Mouse (Mus musculus) liver, embryonic 14.5 days (tissue): Measurements from ENCODE around the gene Cd5l. TPM values are rescaled to one million over a fixed set of nuclear protein-coding genes. Genes with fewer than 3 reads are reported as not detected.
A peak's percentile ranks its signal among the peaks of the same experiment; 100 is the strongest.
"Not testable (repeated sequence)": the region's sequence is repeated elsewhere in the genome, so short reads cannot be mapped to it uniquely, and the experiment has no call there.

ENCODE experiments used
- ATAC-seq: fragments of 200-750 bp; cut with Nextera tagmentation; 2 replicates; pipeline ENCODE4 v1.8.0; 2017; ENCODE audit warnings: moderate number of reproducible peaks, mild to moderate bottlenecking, moderate library complexity; ENCODE audit not compliant: insufficient read depth
- DNase-seq, 3 experiments: peaks; one replicate each; pipeline ENCODE4 v3.0.0-alpha.2; 2012 to 2013; ENCODE audit warnings: low read depth in 3 of 3, low spot score in 3 of 3
- H3K27ac ChIP-seq: fragments of 300-500 bp; sonication (generic); 2 replicates; pipeline ENCODE4 v1.5.1; 2014; ENCODE audit warnings: moderate library complexity, mild to moderate bottlenecking, control low read depth, inconsistent platforms
- H3K27me3 ChIP-seq: fragments of 300-500 bp; sonication (generic); 2 replicates; pipeline ENCODE4 v1.6.1; 2014; ENCODE audit warnings: mild to moderate bottlenecking, low read length, moderate library complexity; ENCODE audit not compliant: control insufficient read depth, insufficient read depth
- H3K36me3 ChIP-seq: fragments of 300-500 bp; sonication (generic); replicated peaks from 2 replicates; pipeline ENCODE4 v1.6.1; 2014; ENCODE audit warnings: low read depth; ENCODE audit not compliant: control insufficient read depth, insufficient read depth
- H3K4me1 ChIP-seq, 2 experiments: fragments of 200-500 bp in 1 of 2; fragments of 300-500 bp in 1 of 2; sonication (generic) in 1 of 2; replicated peaks; 2 replicates each; pipeline ENCODE4 v1.6.1; 2012 to 2014; ENCODE audit warnings: antibody characterized with exemption in 1 of 2, inconsistent platforms in 1 of 2, low read length in 1 of 2; ENCODE audit not compliant: control insufficient read depth in 2 of 2, insufficient read depth in 2 of 2
- H3K4me2 ChIP-seq: fragments of 300-500 bp; sonication (generic); 2 replicates; pipeline ENCODE4 v1.6.1; 2014; ENCODE audit warnings: low read depth, mild to moderate bottlenecking, control low read depth, moderate library complexity
- H3K4me3 ChIP-seq, 2 experiments: fragments of 200-500 bp in 1 of 2; fragments of 300-500 bp in 1 of 2; sonication (generic) in 1 of 2; 2 replicates each; pipeline ENCODE4 v1.5.1; 2012 to 2014; ENCODE audit warnings: low read depth in 2 of 2, low read length in 2 of 2, mild to moderate bottlenecking in 2 of 2, control low read depth in 1 of 2, inconsistent platforms in 1 of 2, moderate library complexity in 1 of 2; ENCODE audit not compliant: insufficient read depth in 1 of 2
- H3K9ac ChIP-seq: fragments of 300-500 bp; sonication (generic); replicated peaks from 2 replicates; pipeline ENCODE4 v1.6.1; 2014; ENCODE audit warnings: mild to moderate bottlenecking, control low read depth, moderate library complexity
- H3K9me3 ChIP-seq: fragments of 300-500 bp; sonication (generic); 2 replicates; pipeline ENCODE4 v1.6.1; 2016; ENCODE audit warnings: low read length, mixed read lengths; ENCODE audit not compliant: control insufficient read depth
- CTCF ChIP-seq: IDR thresholded peaks from 2 replicates; pipeline ENCODE4 v1.5.1; 2016; ENCODE audit warnings: antibody characterized with exemption, low read depth, control low read depth
- EP300 ChIP-seq: IDR thresholded peaks from 2 replicates; pipeline ENCODE4 v1.6.1; 2016; ENCODE audit warnings: antibody characterized with exemption, low read depth
- WGBS: fragments of 180-500 bp; shearing (Covaris S2); extraction: QIAGEN DNeasy Blood & Tissue Kit; methylation state at CpG from one replicate; pipeline ENCODE4 v1.1.7; 2014; ENCODE audit not compliant: insufficient replicate concordance; 5-methylcytosine and 5-hydroxymethylcytosine counted together
- polyA plus RNA-seq, 2 experiments: library from polyadenylated mRNA; depleted of rRNA in 1 of 2; stranded (reverse) in 1 of 2; unstranded in 1 of 2; fragments of >200 nt; fragmentation: Nextera tagmentation in 1 of 2; extraction: Ambion mirVana in 1 of 2; gene quantifications; 2 replicates each; pipeline versions ENCODE4 v1.2.1 to v1.2.3; 2012 to 2014

Gene Cd5l
- 40.8 and 52.4 TPM in 2 replicates for polyA plus RNA-seq (2012; rRNA removed)
- polyA plus RNA-seq (2014; fragmentation: Nextera tagmentation; extraction: Ambion mirVana), result 42.0 and 45.7 TPM in 2 replicates

DNA sequence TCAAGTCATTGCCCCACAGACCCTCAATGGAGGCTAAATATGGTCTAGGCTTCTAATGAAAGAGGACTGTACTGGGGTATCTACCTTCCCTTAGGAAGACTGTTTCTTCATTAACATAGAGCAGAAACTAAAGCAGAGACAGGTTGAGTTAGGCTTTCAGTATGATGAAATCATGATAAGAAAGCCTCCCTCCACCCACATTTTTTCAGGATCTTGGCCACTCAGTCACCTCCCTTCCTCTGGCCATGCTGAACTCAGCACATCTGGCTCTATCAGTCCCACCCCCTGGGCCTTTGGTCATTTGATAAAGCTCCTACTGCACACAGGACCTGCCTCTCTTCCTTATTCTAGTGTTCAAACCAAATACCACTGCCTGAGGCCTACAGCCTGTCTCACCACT, at the start of gene Cd5l:
Gene Cd5l (plus strand): TSS at position 301 of the 400 bp plus-strand sequence.
- no peak for TF ChIP-seq CTCF
- no peak for TF ChIP-seq EP300
- Histone ChIP-seq H3K36me3 (no peaks in the 10 kb centered on the region), H3K4me2 (no peak within 1 kb of the TSS), H3K4me3 (no peak within 1 kb of the TSS), H3K9ac (no peak within 1 kb of the TSS), H3K27ac (no peak within 1 kb of the TSS), H3K4me1 (no peaks in the 10 kb centered on the region), H3K27me3 (no peaks in the 10 kb centered on the region), H3K9me3 (no peaks in the 10 kb centered on the region)
- ATAC-seq (no peak), DNase-seq (no peak)

DNA sequence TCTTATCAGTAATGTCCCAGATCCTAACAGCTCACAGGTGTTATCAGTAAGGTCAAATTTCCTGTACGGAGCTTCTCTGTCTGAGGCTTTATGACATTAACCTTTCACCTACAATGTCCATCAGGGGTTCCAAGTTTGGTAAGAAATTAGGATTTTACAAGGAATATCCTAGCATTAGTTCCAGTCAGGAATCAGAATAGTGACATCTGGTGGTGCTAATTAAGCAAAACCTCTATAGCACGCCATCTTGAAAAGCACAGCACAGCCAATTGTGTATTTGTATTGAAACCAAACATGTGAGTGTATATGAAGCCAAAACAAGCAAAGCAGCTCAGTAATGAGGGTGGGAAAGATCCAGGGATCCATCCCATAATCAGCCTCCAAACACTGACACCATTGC, 47.8 kb upstream of the Cd5l start:
- H3K27ac ChIP-seq, result no peak overlapping the region
- H3K27me3 ChIP-seq, result no peaks in the 10 kb centered on the region
- no peak for TF ChIP-seq EP300
- no peak; the same call in 1 of the 2 replicates for TF ChIP-seq CTCF
- no peak overlapping the region for H3K4me2 ChIP-seq
- ATAC-seq, result no peak
- no peaks in the 10 kb centered on the region for H3K36me3 ChIP-seq
- WGBS, result 56% methylated on average over 2 of the region's 2 CpGs
- DNase-seq, result no peak
- no peaks in the 10 kb centered on the region for H3K9me3 ChIP-seq
- H3K4me3 ChIP-seq, result no peak overlapping the region
- H3K9ac ChIP-seq, result no peak overlapping the region
- no peaks in the 10 kb centered on the region for H3K4me1 ChIP-seq

- TF ChIP-seq EP300, result no peak
- TF ChIP-seq CTCF, result no peak
- Histone ChIP-seq H3K9ac (no peak overlapping the region), H3K27me3 (no peaks in the 10 kb centered on the region), H3K9me3 (no peaks in the 10 kb centered on the region), H3K4me3 (no peak overlapping the region), H3K27ac (no peak overlapping the region), H3K4me2 (no peak overlapping the region), H3K36me3 (no peaks in the 10 kb centered on the region), H3K4me1 (no peaks in the 10 kb centered on the region)
- ATAC-seq, result no peak
- DNase-seq, result no peak
- WGBS, result 29% methylated on average over 4 of the region's 4 CpGs
Measured at GRCm38 (mm10) chr3:87322557-87322956, 35.1 kb upstream of the Cd5l start.

- H3K4me2 ChIP-seq, result no peak overlapping the region
- ATAC-seq (no peak), DNase-seq (no peak)
- no peaks in the 10 kb centered on the region for H3K9me3 ChIP-seq
- 5% methylated on average over 3 of the region's 3 CpGs for WGBS
- H3K27me3 ChIP-seq, result no peaks in the 10 kb centered on the region
- no peaks in the 10 kb centered on the region for H3K36me3 ChIP-seq
- H3K4me1 ChIP-seq, result no peaks in the 10 kb centered on the region
- no peak overlapping the region for H3K27ac ChIP-seq
- no peak overlapping the region for H3K4me3 ChIP-seq
- TF ChIP-seq EP300 (no peak), CTCF (peak; percentile 30; the same call in 1 of the 2 replicates)
- H3K9ac ChIP-seq, result no peak overlapping the region
Measured at GRCm38 (mm10) chr3:87323778-87324177, 33.9 kb upstream of the Cd5l start.

DNA sequence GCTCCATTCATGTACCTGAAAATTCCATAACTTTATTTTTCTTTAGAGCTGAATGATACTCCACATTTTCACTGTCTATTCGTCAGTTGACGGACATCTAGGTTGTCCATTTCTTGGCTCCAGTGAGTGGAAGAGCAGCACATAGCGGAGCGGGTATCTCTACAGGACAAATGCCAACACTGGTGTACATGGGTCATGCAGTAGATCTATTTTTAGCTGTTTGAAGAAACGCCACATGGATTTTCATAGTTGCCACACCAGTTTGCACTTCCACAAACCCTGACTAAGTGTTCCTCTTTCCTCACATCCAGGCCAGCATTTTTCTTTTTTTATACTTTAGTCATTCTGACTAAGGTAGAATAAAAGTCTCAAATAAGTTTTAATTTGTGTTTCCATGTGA, 19.8 kb upstream of the Cd5l start:
- no peak for DNase-seq
- H3K36me3 ChIP-seq, result no peaks in the 10 kb centered on the region
- no peaks in the 10 kb centered on the region for H3K27me3 ChIP-seq
- H3K9me3 ChIP-seq, result no peaks in the 10 kb centered on the region
- TF ChIP-seq EP300, result no peak
- no peak for TF ChIP-seq CTCF
- no peaks in the 10 kb centered on the region for H3K4me1 ChIP-seq
- 55% methylated on average over 5 of the region's 5 CpGs for WGBS
- H3K4me2 ChIP-seq, result no peak overlapping the region
- no peak overlapping the region for H3K4me3 ChIP-seq
- no peak overlapping the region for H3K27ac ChIP-seq
- ATAC-seq, result no peak
- H3K9ac ChIP-seq, result no peak overlapping the region

- DNase-seq, H3K9ac ChIP-seq, H3K4me1 ChIP-seq, H3K4me3 ChIP-seq, H3K27me3 ChIP-seq, H3K9me3 ChIP-seq, H3K36me3 ChIP-seq, H3K4me2 ChIP-seq, ATAC-seq, H3K27ac ChIP-seq: not testable (repeated sequence)
- 67% methylated on average over 2 of the region's 2 CpGs for WGBS
Measured at GRCm38 (mm10) chr3:87350992-87351391, 6.7 kb upstream of the Cd5l start.
